Mouse (Mus musculus) heart, embryonic 16.5 days (tissue): ENCODE results near the gene Kalrn. TPM values are rescaled to one million over a fixed set of nuclear protein-coding genes. Genes with fewer than 3 reads are reported as not detected.

Source experiments
- ATAC-seq: fragments of 200-750 bp; cut with Nextera tagmentation; replicated peaks from 2 replicates; pipeline ENCODE4 v1.8.0; 2017; ENCODE audit warnings: moderate number of reproducible peaks; ENCODE audit not compliant: insufficient read depth, low FRiP score; ENCODE audit errors: extremely low read depth
- H3K27ac ChIP-seq: fragments of 300-500 bp; sonication (generic); 2 replicates; pipeline ENCODE4 v1.5.1; 2014; ENCODE audit warnings: mild to moderate bottlenecking, low read length, control low read depth, moderate library complexity
- H3K27me3 ChIP-seq: fragments of 300-500 bp; sonication (generic); 2 replicates; pipeline ENCODE4 v1.6.1; 2014; ENCODE audit warnings: low read length, mixed read lengths; ENCODE audit not compliant: control insufficient read depth, insufficient read depth
- H3K36me3 ChIP-seq: fragments of 300-500 bp; sonication (generic); 2 replicates; pipeline ENCODE4 v1.6.1; 2014; ENCODE audit not compliant: control insufficient read depth, insufficient read depth
- H3K4me1 ChIP-seq: fragments of 300-500 bp; sonication (generic); 2 replicates; pipeline ENCODE4 v1.6.1; 2014; ENCODE audit warnings: low read length, mixed read lengths; ENCODE audit not compliant: control insufficient read depth, insufficient read depth
- H3K4me2 ChIP-seq: fragments of 300-500 bp; sonication (generic); 2 replicates; pipeline ENCODE4 v1.6.1; 2014; ENCODE audit warnings: low read depth, mild to moderate bottlenecking, control low read depth, low read length
- H3K4me3 ChIP-seq: fragments of 300-500 bp; sonication (generic); 2 replicates; pipeline ENCODE4 v1.5.1; 2014; ENCODE audit warnings: mild to moderate bottlenecking, control low read depth, low read length
- H3K9ac ChIP-seq: fragments of 300-500 bp; sonication (generic); 2 replicates; pipeline ENCODE4 v1.6.1; 2014; ENCODE audit warnings: low read length, control low read depth
- H3K9me3 ChIP-seq: fragments of 300-500 bp; sonication (generic); replicated peaks from 2 replicates; pipeline ENCODE4 v1.6.1; 2016; ENCODE audit warnings: low read length; ENCODE audit not compliant: control insufficient read depth
- WGBS: fragments of 180-500 bp; shearing (Covaris S2); extraction: QIAGEN DNeasy Blood & Tissue Kit; methylation state at CpG from one replicate; pipeline ENCODE4 v1.1.7; 2014; 5-methylcytosine and 5-hydroxymethylcytosine counted together
- polyA plus RNA-seq: library from polyadenylated mRNA; unstranded; fragments of >200 nt; fragmentation: Nextera tagmentation; extraction: Ambion mirVana; gene quantifications from 2 replicates; pipeline ENCODE4 v1.2.1, GENCODE M21; 2015

Kalrn gene
- polyA plus RNA-seq, 1 experiment from 2014 or later, result 30.2 TPM

DNA sequence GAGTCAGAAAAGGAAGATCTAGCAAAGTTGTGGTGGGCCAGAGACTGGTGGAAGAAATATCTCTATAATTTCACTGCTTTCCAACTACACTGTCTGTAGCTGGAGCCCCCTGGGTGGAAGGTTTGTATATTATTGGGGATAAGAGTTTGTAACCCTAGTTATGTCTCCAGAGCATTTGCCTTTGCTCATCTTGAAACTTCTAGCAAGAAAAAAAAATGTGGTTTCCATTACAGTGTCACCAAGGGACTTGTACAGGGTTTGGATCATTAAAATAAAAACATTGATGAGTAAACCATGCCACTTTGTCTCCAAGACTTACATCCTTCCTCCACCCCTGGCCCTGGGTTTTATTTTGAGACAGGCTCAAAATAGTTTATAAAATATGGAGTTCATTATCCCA lies 71.2 kb downstream of the Kalrn start:
- H3K27me3 ChIP-seq, result no peaks in the 10 kb centered on the region
- no peak overlapping the region for H3K9ac ChIP-seq
- no peaks in the 10 kb centered on the region for H3K36me3 ChIP-seq
- no peak for ATAC-seq
- no peaks in the 10 kb centered on the region for H3K4me1 ChIP-seq
- H3K4me2 ChIP-seq, result no peak overlapping the region
- no peaks in the 10 kb centered on the region for H3K9me3 ChIP-seq
- no peak overlapping the region for H3K27ac ChIP-seq
- no peak overlapping the region for H3K4me3 ChIP-seq

DNA sequence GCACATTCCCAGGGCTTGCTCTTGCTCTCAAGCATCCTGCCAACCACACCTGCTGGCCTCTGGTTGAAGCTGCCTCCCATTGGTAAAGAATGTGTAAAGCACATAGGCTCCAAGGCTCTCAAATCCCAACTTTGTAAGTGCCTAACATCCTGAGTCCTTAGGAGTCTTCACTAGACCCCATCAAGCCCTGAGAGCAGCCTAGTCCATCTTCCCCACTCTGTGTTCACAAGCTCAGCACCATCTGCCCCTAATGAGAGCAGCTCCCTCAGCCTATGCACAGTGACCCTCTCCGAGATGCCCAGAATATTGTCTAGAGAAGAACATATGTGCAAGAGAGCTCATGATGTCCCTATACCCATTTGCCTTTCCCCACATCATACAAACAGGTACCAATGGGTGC lies 78.6 kb downstream of the Kalrn start:
- Histone ChIP-seq H3K36me3 (no peaks in the 10 kb centered on the region), H3K4me2 (no peak overlapping the region), H3K9me3 (no peaks in the 10 kb centered on the region), H3K4me1 (peaks cover 32% of the 10 kb centered on the region), H3K27ac (no peak overlapping the region), H3K27me3 (no peaks in the 10 kb centered on the region), H3K4me3 (no peak overlapping the region), H3K9ac (no peak overlapping the region)
- no peak for ATAC-seq
- 97% methylated on average over 1 of the region's 1 CpGs for WGBS

DNA sequence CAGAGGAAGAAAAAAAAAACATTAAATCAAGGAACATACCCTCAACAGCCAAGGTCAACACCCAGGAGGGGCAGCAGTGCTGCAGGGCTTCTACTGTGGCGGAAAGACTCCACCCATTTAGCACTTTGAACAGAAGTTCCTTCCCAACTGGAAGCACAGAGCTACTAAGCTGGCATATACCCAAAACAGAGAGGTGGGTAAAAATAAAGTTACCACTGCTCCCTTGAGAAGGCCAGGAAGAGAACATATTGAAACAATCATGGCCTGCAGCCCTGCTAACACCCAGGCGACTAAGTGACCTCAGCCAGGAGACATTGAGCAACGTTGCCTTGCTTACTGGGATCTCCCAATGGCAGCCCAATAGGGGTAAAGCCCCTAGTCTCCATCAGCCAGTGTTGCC lies 79.4 kb downstream of the Kalrn start:
- 0 out of 2 replicates have a peak, but pooled peaks have one; percentile 38 for ATAC-seq
- H3K4me3 ChIP-seq, result no peak overlapping the region
- no peaks in the 10 kb centered on the region for H3K9me3 ChIP-seq
- H3K36me3 ChIP-seq, result no peaks in the 10 kb centered on the region
- H3K27me3 ChIP-seq, result no peaks in the 10 kb centered on the region
- H3K27ac ChIP-seq, result peak overlapping the region; percentile 57
- H3K4me2 ChIP-seq, result peak overlapping the region; percentile 35; the same call in 1 of the 2 replicates
- 35% methylated on average over 3 of the region's 3 CpGs for WGBS
- H3K4me1 ChIP-seq, result peaks cover 34% of the 10 kb centered on the region
- H3K9ac ChIP-seq, result no peak overlapping the region

DNA sequence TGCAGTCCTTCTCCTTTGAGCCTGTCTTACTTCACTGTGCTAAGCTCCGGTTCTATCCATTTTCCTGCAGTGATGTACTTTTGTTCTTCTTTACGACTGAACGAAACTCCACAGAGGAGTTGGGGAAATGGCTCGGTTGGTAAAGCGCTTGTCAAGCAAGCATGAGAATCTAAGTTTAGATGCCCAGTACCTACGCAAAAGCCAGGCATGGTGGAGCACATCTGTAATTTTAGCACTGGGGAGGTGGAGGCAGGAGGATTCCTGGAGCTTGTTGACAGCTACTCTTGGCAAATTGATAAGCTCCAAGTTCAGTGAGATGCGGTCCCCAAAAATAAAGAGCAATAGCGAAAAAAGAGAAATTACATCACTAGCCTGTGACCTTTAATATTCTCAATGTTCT lies 82.1 kb downstream of the Kalrn start:
- Histone ChIP-seq H3K4me2 (peak overlapping the region; percentile 35; the same call in 1 of the 2 replicates), H3K9me3 (no peaks in the 10 kb centered on the region), H3K27me3 (no peaks in the 10 kb centered on the region), H3K4me3 (no peak overlapping the region), H3K4me1 (peaks cover 35% of the 10 kb centered on the region), H3K9ac (no peak overlapping the region), H3K27ac (peak overlapping the region; percentile 64), H3K36me3 (no peaks in the 10 kb centered on the region)
- no peak for ATAC-seq
- 53% methylated on average over 8 of the region's 8 CpGs for whole genome bisulfite sequencing

GRCm38 (mm10) chr16:34490506-34490905 lies 82.8 kb downstream of the Kalrn start:
- Histone ChIP-seq H3K4me2 (peak overlapping the region; percentile 35), H3K27me3 (no peaks in the 10 kb centered on the region), H3K4me3 (no peak overlapping the region), H3K36me3 (no peaks in the 10 kb centered on the region), H3K9ac (no peak overlapping the region), H3K4me1 (peaks cover 43% of the 10 kb centered on the region), H3K27ac (peak overlapping the region; percentile 64), H3K9me3 (no peaks in the 10 kb centered on the region)
- no peak; the same call in 1 of the 2 replicates for ATAC-seq
- WGBS, result 20% methylated on average over 8 of the region's 8 CpGs

GRCm38 (mm10) chr16:34489805-34490325 lies 83.5 kb downstream of the Kalrn start:
- Histone ChIP-seq H3K9ac (peak overlapping the region; percentile 22; the same call in 1 of the 2 replicates), H3K4me1 (peaks cover 49% of the 10 kb centered on the region), H3K4me2 (no peak overlapping the region; the same call in 1 of the 2 replicates), H3K4me3 (no peak overlapping the region), H3K36me3 (no peaks in the 10 kb centered on the region), H3K9me3 (no peaks in the 10 kb centered on the region), H3K27me3 (no peaks in the 10 kb centered on the region), H3K27ac (peak overlapping the region; percentile 39; the same call in 1 of the 2 replicates)
- WGBS, result 44% methylated on average over 3 of the region's 3 CpGs
- ATAC-seq, result no peak

DNA sequence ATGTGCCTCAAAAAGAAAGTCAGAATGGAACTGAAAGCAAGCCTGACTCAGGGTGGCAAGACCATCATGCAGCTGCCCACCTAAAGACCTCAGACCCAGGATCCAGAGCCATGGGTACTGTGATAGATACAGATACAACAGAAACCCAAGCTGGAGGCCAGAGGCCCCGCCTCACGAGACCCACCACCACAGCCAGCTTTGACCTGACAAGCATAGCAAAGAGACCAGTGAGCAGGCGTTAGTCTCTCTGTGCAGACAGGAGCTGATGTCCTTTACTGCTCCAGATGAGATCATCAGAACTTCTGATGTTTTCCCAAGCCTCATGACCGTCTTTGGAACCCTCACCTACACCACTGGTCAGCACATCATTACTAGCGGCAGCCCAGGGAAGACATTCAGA lies 85.5 kb downstream of the Kalrn start:
- no peaks in the 10 kb centered on the region for H3K9me3 ChIP-seq
- H3K4me2 ChIP-seq, result no peak overlapping the region
- peaks cover 40% of the 10 kb centered on the region for H3K4me1 ChIP-seq
- WGBS, result 90% methylated on average over 5 of the region's 5 CpGs
- H3K9ac ChIP-seq, result no peak overlapping the region
- ATAC-seq, result no peak
- H3K27ac ChIP-seq, result no peak overlapping the region
- no peak overlapping the region for H3K4me3 ChIP-seq
- no peaks in the 10 kb centered on the region for H3K27me3 ChIP-seq
- H3K36me3 ChIP-seq, result no peaks in the 10 kb centered on the region

- no peak for ATAC-seq
- Histone ChIP-seq H3K36me3 (no peaks in the 10 kb centered on the region), H3K4me3 (no peak overlapping the region), H3K27me3 (no peaks in the 10 kb centered on the region), H3K27ac (no peak overlapping the region), H3K4me2 (no peak overlapping the region), H3K4me1 (peaks cover 40% of the 10 kb centered on the region), H3K9ac (no peak overlapping the region), H3K9me3 (no peaks in the 10 kb centered on the region)
- WGBS, result 90% methylated on average over 7 of the region's 7 CpGs
Measured at GRCm38 (mm10) chr16:34487268-34487667, 86.1 kb downstream of the Kalrn start.

DNA sequence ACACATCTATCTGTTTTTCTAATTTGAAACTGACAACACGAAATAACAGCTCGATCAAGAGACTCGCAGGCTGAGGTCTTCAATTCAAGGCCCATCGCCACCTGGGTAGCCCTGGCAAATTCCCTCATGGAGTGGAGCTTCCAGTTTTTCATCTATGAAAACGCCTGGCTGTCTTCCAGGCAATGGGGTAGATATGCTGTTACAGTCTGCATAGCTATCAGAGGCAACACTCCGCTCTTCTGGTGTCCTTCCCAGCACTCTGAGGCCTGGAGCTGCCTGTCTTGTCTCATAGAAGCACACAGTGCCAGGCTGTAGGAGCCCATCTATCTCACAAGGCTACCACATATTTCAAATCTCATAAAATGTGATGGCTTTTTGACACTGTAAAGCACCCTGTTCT lies 87.8 kb downstream of the Kalrn start:
- Histone ChIP-seq H3K9ac (peak overlapping the region; percentile 26; the same call in 1 of the 2 replicates), H3K4me2 (no peak overlapping the region), H3K36me3 (no peaks in the 10 kb centered on the region), H3K9me3 (no peaks in the 10 kb centered on the region), H3K27ac (peak overlapping the region; percentile 71), H3K4me3 (no peak overlapping the region), H3K4me1 (peaks cover 27% of the 10 kb centered on the region), H3K27me3 (no peaks in the 10 kb centered on the region)
- ATAC-seq, result peak; percentile 74
- 47% methylated on average over 6 of the region's 6 CpGs for WGBS
